Mouse (Mus musculus) cortical plate, adult 2 months (tissue): ENCODE data around the gene Lmo7. TPM values are rescaled to one million over a fixed set of nuclear protein-coding genes. Genes with fewer than 3 reads are reported as not detected.

ENCODE experiments used
- H3K27ac ChIP-seq: fragments of 200-500 bp; 2 replicates; pipeline ENCODE4 v1.5.1; 2012; ENCODE audit warnings: low read length, control low read depth, inconsistent platforms; ENCODE audit not compliant: insufficient read depth
- H3K4me1 ChIP-seq: fragments of 200-500 bp; 2 replicates; pipeline ENCODE4 v1.6.1; 2011; ENCODE audit warnings: low read length; ENCODE audit not compliant: control insufficient read depth, insufficient read depth
- H3K4me3 ChIP-seq: fragments of 200-500 bp; 2 replicates; pipeline ENCODE4 v1.5.1; 2011; ENCODE audit warnings: mild to moderate bottlenecking, low read length, control low read depth; ENCODE audit not compliant: insufficient read depth
- CTCF ChIP-seq: fragments of 200-500 bp; IDR thresholded peaks from 2 replicates; pipeline ENCODE4 v1.5.1; 2011; ENCODE audit warnings: mild to moderate bottlenecking, control low read depth, low read length; ENCODE audit not compliant: insufficient read depth; ENCODE audit errors: extremely low read depth
- POLR2A ChIP-seq: fragments of 200-500 bp; IDR thresholded peaks from 2 replicates; pipeline ENCODE4 v1.6.1; 2011; ENCODE audit warnings: mild to moderate bottlenecking, low read length, control low read depth; ENCODE audit not compliant: insufficient read depth; ENCODE audit errors: extremely low read depth
- polyA plus RNA-seq: library from polyadenylated mRNA; depleted of rRNA; stranded (reverse); fragments of >200 nt; gene quantifications from 2 replicates; pipeline ENCODE4 v1.2.3, GENCODE M21; 2012

Gene Lmo7
- polyA plus RNA-seq, 1 experiment, result 30.9 TPM

GRCm38 (mm10) chr14:101829676-101830075 lies 99.9 kb downstream of the Lmo7 start:
- Histone ChIP-seq H3K27ac (no peak overlapping the region), H3K4me3 (no peak overlapping the region), H3K4me1 (no peaks in the 10 kb centered on the region; the same call in 1 of the 2 replicates)
- TF ChIP-seq CTCF, result no peak
- no peak for TF ChIP-seq POLR2A

- no peaks in the 10 kb centered on the region; the same call in 1 of the 2 replicates for H3K4me1 ChIP-seq
- TF ChIP-seq POLR2A (no peak), CTCF (no peak)
- no peak overlapping the region for H3K4me3 ChIP-seq
- H3K27ac ChIP-seq, result no peak overlapping the region
These were observed 100.4 kb downstream of the Lmo7 start for GRCm38 (mm10) chr14:101830116-101830515.

GRCm38 (mm10) chr14:101834109-101834508 lies 104.4 kb downstream of the Lmo7 start:
- no peak overlapping the region for H3K4me3 ChIP-seq
- TF ChIP-seq CTCF (no peak), POLR2A (no peak)

GRCm38 (mm10) chr14:101836401-101836800 lies 106.6 kb downstream of the Lmo7 start:
- Histone ChIP-seq H3K27ac (no peak overlapping the region), H3K4me3 (no peak overlapping the region), H3K4me1 (peaks cover 3% of the 10 kb centered on the region)
- TF ChIP-seq CTCF (no peak), POLR2A (no peak)

More at GRCm38 (mm10) chr14:101834109-101834508, 104.4 kb downstream of the Lmo7 start:
- Histone ChIP-seq H3K27ac (no peak overlapping the region), H3K4me1 (peaks cover 2% of the 10 kb centered on the region)

- no peak overlapping the region for H3K4me3 ChIP-seq
- TF ChIP-seq POLR2A (no peak), CTCF (no peak)
- peaks cover 3% of the 10 kb centered on the region for H3K4me1 ChIP-seq
- H3K27ac ChIP-seq, result no peak overlapping the region
These were observed 107.4 kb downstream of the Lmo7 start for GRCm38 (mm10) chr14:101837176-101837575.

- TF ChIP-seq CTCF (no peak), POLR2A (no peak)
- Histone ChIP-seq H3K4me3 (no peak overlapping the region), H3K4me1 (peaks cover 3% of the 10 kb centered on the region), H3K27ac (no peak overlapping the region)
These were observed 108.6 kb downstream of the Lmo7 start for GRCm38 (mm10) chr14:101838231-101838839.

- Histone ChIP-seq H3K4me3 (peak overlapping the region; percentile 86), H3K4me1 (peaks cover 3% of the 10 kb centered on the region), H3K27ac (peak overlapping the region; percentile 52)
- TF ChIP-seq CTCF (no peak), POLR2A (peak; percentile 69)
These were observed 110.3 kb downstream of the Lmo7 start for GRCm38 (mm10) chr14:101839771-101840731.

- Histone ChIP-seq H3K4me1 (peaks cover 3% of the 10 kb centered on the region), H3K27ac (peak overlapping the region; percentile 82), H3K4me3 (peak overlapping the region; percentile 86)
- no peak for TF ChIP-seq CTCF
- TF ChIP-seq POLR2A, result no peak
These were observed 111.5 kb downstream of the Lmo7 start for GRCm38 (mm10) chr14:101841271-101841670.

- peak overlapping the region; percentile 86 for H3K4me3 ChIP-seq
- H3K27ac ChIP-seq, result no peak overlapping the region
- 0 out of 2 replicates have a peak, but pooled peaks cover 2% of the 10 kb centered on the region for H3K4me1 ChIP-seq
- TF ChIP-seq POLR2A (no peak), CTCF (no peak)
These were observed 112.8 kb downstream of the Lmo7 start for GRCm38 (mm10) chr14:101842521-101842920.
